Mouse (Mus musculus): ENCODE results near the gene Efcab6. TPM values are rescaled to one million over a fixed set of nuclear protein-coding genes. Genes with fewer than 3 reads are reported as not detected.
A peak's percentile ranks its signal among the peaks of the same experiment; 100 is the strongest.

Gene Efcab6
- polyA plus RNA-seq, 1 experiment, result not detected

GRCm38 (mm10) chr15:84053859-84054258 is 11.3 kb downstream of the Efcab6 start:
- Histone ChIP-seq H3K4me1 (ENCODE audit: control insufficient read depth, insufficient read depth, low read length) (no peaks in the 10 kb centered on the region), H3K27ac (ENCODE audit: control insufficient read depth, insufficient read depth, low read depth, low read length, poor library complexity) (no peak overlapping the region), H3K4me3 (replicated peaks; ENCODE audit: control insufficient read depth, low read depth, low read length) (no peak overlapping the region)
- WGBS, result 48% methylated on average over 9 of the region's 9 CpGs
- TF ChIP-seq CTCF (IDR thresholded peaks at IDR 0.05; ENCODE audit: control insufficient read depth, insufficient read depth, low read length) (peak; percentile 67), POLR2A (IDR thresholded peaks at IDR 0.05; ENCODE audit: borderline replicate concordance, control insufficient read depth, low read depth, low read length) (no peak)

- Histone ChIP-seq H3K4me3 (replicated peaks; ENCODE audit: control insufficient read depth, low read depth, low read length) (no peak overlapping the region), H3K27ac (ENCODE audit: control insufficient read depth, insufficient read depth, low read depth, low read length, poor library complexity) (no peak overlapping the region), H3K4me1 (ENCODE audit: control insufficient read depth, insufficient read depth, low read length) (no peaks in the 10 kb centered on the region)
- 89% methylated on average over 4 of the region's 4 CpGs for WGBS
- TF ChIP-seq CTCF (IDR thresholded peaks at IDR 0.05; ENCODE audit: control insufficient read depth, insufficient read depth, low read length) (no peak), POLR2A (IDR thresholded peaks at IDR 0.05; ENCODE audit: borderline replicate concordance, control insufficient read depth, low read depth, low read length) (no peak)
Measured at GRCm38 (mm10) chr15:84053240-84053639, 11.9 kb downstream of the Efcab6 start.

DNA sequence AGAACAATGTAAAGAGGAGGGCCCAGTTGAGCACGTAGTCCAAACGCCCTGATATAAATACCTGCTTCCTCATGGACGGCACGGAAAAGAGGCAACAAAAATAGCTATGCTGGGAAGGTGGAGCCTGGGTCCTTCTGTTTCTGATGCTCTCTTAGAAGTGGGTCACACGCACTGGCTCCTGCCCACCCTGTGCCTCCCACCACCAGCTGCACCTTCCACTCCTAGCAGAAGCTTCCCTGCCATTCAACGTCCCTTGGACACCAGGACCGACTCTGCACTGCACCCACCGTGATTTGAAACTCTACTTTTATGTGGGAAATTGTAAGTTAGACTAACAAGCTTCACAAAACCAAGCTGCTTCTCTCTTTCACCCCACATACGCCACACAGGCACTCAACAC is 12.8 kb downstream of the Efcab6 start:
- H3K4me3 ChIP-seq (replicated peaks; ENCODE audit: control insufficient read depth, low read depth, low read length), result no peak overlapping the region
- no peak overlapping the region for H3K27ac ChIP-seq (ENCODE audit: control insufficient read depth, insufficient read depth, low read depth, low read length, poor library complexity)
- no peaks in the 10 kb centered on the region for H3K4me1 ChIP-seq (ENCODE audit: control insufficient read depth, insufficient read depth, low read length)
- TF ChIP-seq CTCF (IDR thresholded peaks at IDR 0.05; ENCODE audit: control insufficient read depth, insufficient read depth, low read length) (no peak), POLR2A (IDR thresholded peaks at IDR 0.05; ENCODE audit: borderline replicate concordance, control insufficient read depth, low read depth, low read length) (no peak)
- WGBS, result 76% methylated on average over 9 of the region's 9 CpGs

DNA sequence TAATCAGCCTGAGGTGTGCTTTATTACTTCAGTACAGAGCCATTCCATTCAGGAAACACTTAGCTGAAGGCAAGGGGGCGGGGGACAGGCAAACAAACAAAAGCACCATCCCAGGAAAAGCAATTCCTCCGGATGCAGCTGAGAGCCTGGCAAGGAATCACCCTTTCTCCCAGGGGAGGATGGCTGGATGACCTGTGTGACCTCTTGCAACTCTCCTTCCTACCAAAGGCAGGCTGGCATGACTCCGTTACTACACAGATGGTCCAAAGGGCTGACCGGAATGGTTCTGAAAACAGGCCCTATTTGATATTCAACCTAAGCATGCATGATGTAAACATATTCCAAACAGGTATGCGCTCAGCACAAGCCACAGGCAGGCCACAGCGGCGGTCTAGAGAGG is 15.6 kb downstream of the Efcab6 start:
- no peak overlapping the region for H3K4me3 ChIP-seq (replicated peaks; ENCODE audit: control insufficient read depth, low read depth, low read length)
- H3K27ac ChIP-seq (ENCODE audit: control insufficient read depth, insufficient read depth, low read depth, low read length, poor library complexity), result no peak overlapping the region
- WGBS, result 63% methylated on average over 7 of the region's 7 CpGs
- H3K4me1 ChIP-seq (ENCODE audit: control insufficient read depth, insufficient read depth, low read length), result no peaks in the 10 kb centered on the region
- no peak for TF ChIP-seq CTCF (IDR thresholded peaks at IDR 0.05; ENCODE audit: control insufficient read depth, insufficient read depth, low read length)

DNA sequence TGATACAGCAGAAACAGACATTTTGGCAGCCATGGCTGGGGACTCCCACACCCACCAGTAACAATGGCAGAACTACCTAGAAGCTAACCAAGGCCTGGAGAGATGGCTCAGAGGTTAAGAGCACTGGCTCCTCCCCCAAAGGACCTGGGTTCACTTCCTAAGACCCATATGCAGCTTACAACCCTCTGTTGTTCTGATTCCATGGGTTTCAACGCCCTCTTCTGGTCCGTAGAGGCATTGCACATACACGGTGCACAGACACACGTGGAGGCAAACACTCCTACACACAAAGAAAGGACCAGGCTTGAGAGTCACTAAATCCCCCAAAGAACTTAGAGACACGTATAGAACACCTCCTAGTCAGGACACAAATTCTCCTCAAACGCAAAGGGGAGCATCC is 19.6 kb downstream of the Efcab6 start:
- 82% methylated on average over 6 of the region's 6 CpGs for WGBS
- Histone ChIP-seq H3K4me3 (replicated peaks; ENCODE audit: control insufficient read depth, low read depth, low read length) (no peak overlapping the region), H3K27ac (ENCODE audit: control insufficient read depth, insufficient read depth, low read depth, low read length, poor library complexity) (no peak overlapping the region), H3K4me1 (ENCODE audit: control insufficient read depth, insufficient read depth, low read length) (no peaks in the 10 kb centered on the region)
- TF ChIP-seq CTCF (IDR thresholded peaks at IDR 0.05; ENCODE audit: control insufficient read depth, insufficient read depth, low read length), result no peak
- no peak for TF ChIP-seq POLR2A (IDR thresholded peaks at IDR 0.05; ENCODE audit: borderline replicate concordance, control insufficient read depth, low read depth, low read length)

GRCm38 (mm10) chr15:84037067-84037466 is 28.1 kb downstream of the Efcab6 start:
- 83% methylated on average over 5 of the region's 5 CpGs for WGBS
- Histone ChIP-seq H3K27ac (ENCODE audit: control insufficient read depth, insufficient read depth, low read depth, low read length, poor library complexity) (no peak overlapping the region), H3K4me1 (ENCODE audit: control insufficient read depth, insufficient read depth, low read length) (no peaks in the 10 kb centered on the region), H3K4me3 (replicated peaks; ENCODE audit: control insufficient read depth, low read depth, low read length) (no peak overlapping the region)
- no peak for TF ChIP-seq CTCF (IDR thresholded peaks at IDR 0.05; ENCODE audit: control insufficient read depth, insufficient read depth, low read length)
- TF ChIP-seq POLR2A (IDR thresholded peaks at IDR 0.05; ENCODE audit: borderline replicate concordance, control insufficient read depth, low read depth, low read length), result no peak

- no peak overlapping the region for H3K4me3 ChIP-seq (replicated peaks; ENCODE audit: control insufficient read depth, low read depth, low read length)
- WGBS, result 68% methylated on average over 8 of the region's 8 CpGs
- H3K4me1 ChIP-seq (ENCODE audit: control insufficient read depth, insufficient read depth, low read length), result no peaks in the 10 kb centered on the region; the same call in 1 of the 2 replicates
- TF ChIP-seq CTCF (IDR thresholded peaks at IDR 0.05; ENCODE audit: control insufficient read depth, insufficient read depth, low read length) (no peak), POLR2A (IDR thresholded peaks at IDR 0.05; ENCODE audit: borderline replicate concordance, control insufficient read depth, low read depth, low read length) (no peak)
- no peak overlapping the region for H3K27ac ChIP-seq (ENCODE audit: control insufficient read depth, insufficient read depth, low read depth, low read length, poor library complexity)
Measured at GRCm38 (mm10) chr15:84025651-84026050, 39.5 kb downstream of the Efcab6 start.

GRCm38 (mm10) chr15:84024851-84025250 is 40.3 kb downstream of the Efcab6 start:
- TF ChIP-seq CTCF (IDR thresholded peaks at IDR 0.05; ENCODE audit: control insufficient read depth, insufficient read depth, low read length), result no peak
- no peak for TF ChIP-seq POLR2A (IDR thresholded peaks at IDR 0.05; ENCODE audit: borderline replicate concordance, control insufficient read depth, low read depth, low read length)
- Histone ChIP-seq H3K27ac (ENCODE audit: control insufficient read depth, insufficient read depth, low read depth, low read length, poor library complexity) (no peak overlapping the region), H3K4me3 (replicated peaks; ENCODE audit: control insufficient read depth, low read depth, low read length) (no peak overlapping the region), H3K4me1 (ENCODE audit: control insufficient read depth, insufficient read depth, low read length) (no peaks in the 10 kb centered on the region; the same call in 1 of the 2 replicates)
- WGBS, result 69% methylated on average over 6 of the region's 6 CpGs

GRCm38 (mm10) chr15:84009366-84010083 is 55.7 kb downstream of the Efcab6 start:
- no peaks in the 10 kb centered on the region for H3K4me1 ChIP-seq (ENCODE audit: control insufficient read depth, insufficient read depth, low read length)
- no peak overlapping the region for H3K27ac ChIP-seq (ENCODE audit: control insufficient read depth, insufficient read depth, low read depth, low read length, poor library complexity)
- H3K4me3 ChIP-seq (replicated peaks; ENCODE audit: control insufficient read depth, low read depth, low read length), result no peak overlapping the region
- 60% methylated on average over 17 of the region's 17 CpGs for WGBS
- TF ChIP-seq POLR2A (IDR thresholded peaks at IDR 0.05; ENCODE audit: borderline replicate concordance, control insufficient read depth, low read depth, low read length) (no peak), CTCF (IDR thresholded peaks at IDR 0.05; ENCODE audit: control insufficient read depth, insufficient read depth, low read length) (no peak)
